Mouse (Mus musculus) thymus, adult 2 months (tissue): ENCODE data around the gene Tubgcp2.

Source experiments
- CTCF ChIP-seq: fragments of 200-500 bp; IDR thresholded peaks from 2 replicates; pipeline ENCODE4 v1.5.1; 2012; ENCODE audit warnings: mild to moderate bottlenecking, control low read depth, low read length, moderate library complexity, borderline replicate concordance; ENCODE audit not compliant: control insufficient read depth, poor library complexity, insufficient read depth; ENCODE audit errors: extremely low read depth
- POLR2A ChIP-seq: fragments of 200-500 bp; IDR thresholded peaks from 2 replicates; pipeline ENCODE4 v1.6.1; 2012; ENCODE audit warnings: mild to moderate bottlenecking, low read length, control low read depth, moderate library complexity; ENCODE audit not compliant: control insufficient read depth, poor library complexity, insufficient read depth; ENCODE audit errors: extremely low read depth

DNA sequence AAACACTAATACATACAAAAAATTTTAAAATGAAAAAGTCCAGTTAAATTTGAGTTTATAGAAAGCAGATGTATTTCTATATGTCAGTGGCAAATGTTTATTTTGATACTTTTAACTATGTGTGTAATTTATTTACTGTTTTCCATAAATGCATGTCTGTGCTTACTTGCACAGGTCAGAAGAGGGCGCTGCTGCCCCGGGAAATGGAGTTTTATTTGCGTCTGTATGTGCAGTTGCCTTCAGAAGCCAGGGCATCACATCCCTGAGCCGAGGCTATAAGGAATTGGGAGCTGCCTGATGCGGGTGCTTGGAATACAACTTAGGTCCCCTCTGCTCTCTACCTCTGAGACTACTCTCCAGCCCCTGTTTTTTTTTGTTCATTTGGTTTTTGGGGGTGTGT is 42.2 kb upstream of the Tubgcp2 start:
- TF ChIP-seq CTCF (no peak), POLR2A (no peak)
